Mouse (Mus musculus): ENCODE data around the gene Mgat4b.
A peak's percentile ranks its signal among the peaks of the same experiment; 100 is the strongest.
"Not testable (repeated sequence)": the region's sequence is repeated elsewhere in the genome, so short reads cannot be mapped to it uniquely, and the experiment has no call there.

Gene Mgat4b

DNA sequence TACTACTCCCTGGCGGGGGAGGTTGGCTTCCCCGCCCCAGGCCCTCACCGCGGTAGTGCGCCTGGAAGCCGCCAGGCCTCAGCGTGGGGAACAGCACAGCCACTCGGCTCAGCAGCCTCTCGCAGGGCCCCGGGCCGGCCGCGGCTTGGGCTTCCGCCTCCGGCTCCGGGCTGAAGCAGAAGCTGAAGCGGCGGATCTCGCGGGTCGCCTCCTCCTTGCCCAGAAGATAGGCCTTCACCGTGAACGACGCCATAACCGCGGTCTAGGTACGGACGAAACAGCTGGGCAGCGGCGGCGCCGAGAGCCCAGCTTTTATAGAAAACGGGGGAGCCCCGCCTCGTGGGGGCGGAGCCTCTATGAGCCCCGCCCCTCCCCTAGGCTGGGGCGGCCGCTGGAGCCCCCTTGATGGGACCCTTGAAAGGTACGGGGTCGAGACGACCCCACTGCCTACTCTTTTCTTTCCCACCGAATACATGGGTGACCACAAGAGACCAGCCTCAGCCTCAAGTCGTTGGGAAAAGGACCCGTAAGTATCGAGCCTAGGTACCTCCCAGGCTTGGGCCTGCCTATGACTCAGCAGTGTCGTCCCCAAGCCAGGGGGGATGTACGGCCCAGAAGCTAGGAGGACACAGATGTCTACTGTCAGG is at the start of gene Mgat4b, which contains the start of gene Sqstm1:
TSS of gene Mgat4b (plus strand) at position 386 of the 647 bp plus-strand sequence.
TSS of gene Sqstm1 (minus strand) at position 323 of the 647 bp plus-strand sequence.
- peak; percentile 71 to 78 for DNase-seq (ENCODE audit: low spot score in 2 of 2)

DNA sequence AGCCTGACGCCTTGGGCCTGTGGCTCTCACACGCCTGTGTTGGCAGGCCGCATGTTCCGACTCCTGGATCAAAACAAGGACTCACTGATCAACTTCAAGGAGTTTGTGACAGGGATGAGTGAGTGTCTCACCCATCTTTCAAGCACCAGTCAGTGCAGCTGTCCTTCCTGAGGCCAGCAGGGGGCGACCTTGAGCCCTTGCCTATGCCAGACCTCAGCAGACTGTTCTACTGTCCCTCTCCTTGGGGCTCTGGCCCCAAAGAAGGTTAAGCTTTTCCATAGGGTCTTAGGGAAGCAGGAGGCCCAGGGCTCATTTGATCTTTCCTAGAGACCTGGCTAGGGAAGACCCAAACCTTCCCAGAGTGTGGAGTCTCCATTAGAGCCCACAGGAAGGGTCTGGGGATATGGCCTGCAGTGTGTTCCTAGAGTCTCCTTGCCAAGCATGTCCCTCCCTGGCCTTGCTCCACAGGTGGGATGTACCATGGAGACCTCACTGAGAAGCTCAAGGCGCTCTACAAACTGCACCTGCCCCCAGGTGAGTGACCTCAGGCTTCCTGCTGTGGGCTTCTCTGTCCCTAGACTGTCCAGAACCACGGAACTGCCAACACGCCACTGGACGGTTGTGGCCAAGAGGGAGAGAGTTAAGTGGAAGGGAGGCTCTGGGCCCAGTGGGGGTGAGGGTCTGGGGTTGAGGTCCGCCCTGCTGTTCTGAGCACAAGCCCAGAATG is 48.9 kb upstream of the Mgat4b start:
- peak; percentile 44 to 50 for DNase-seq (ENCODE audit: low spot score in 2 of 2)

DNA sequence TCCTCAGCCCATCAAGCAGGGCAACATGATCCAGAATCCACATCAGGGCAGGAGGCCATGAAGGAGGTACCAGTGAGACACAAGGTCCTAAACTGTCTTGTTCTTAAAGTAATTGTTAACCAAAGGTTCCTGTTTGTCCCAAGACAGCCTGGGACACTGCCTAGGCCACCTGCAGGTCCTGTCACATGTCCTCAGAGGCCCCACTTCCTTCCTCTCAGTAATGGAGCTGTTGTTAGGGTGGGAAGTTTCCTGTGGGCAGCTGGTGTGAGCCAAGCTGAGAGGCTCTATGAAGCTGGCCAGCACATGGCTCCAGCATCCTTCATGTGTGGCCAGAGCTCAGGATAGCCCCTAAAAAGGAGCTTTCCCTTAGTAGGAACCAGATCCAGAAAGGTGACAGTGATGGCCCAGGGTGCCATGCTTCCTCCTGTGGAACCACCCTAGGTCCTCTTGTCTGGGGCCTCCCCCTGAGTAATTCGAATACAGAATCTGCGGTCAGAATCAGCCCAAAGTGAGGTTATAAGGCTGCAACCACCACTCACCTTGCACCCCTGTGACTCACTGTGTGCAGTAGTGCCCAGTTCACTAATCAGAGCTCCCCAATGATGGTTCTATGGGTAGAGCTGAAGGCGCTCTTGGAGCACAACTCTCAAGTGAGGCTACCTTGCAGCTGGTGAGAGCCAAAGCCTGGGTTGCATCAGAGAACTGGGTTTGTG is 48.2 kb upstream of the Mgat4b start:
- DNase-seq (ENCODE audit: low spot score in 2 of 2): no peak

DNA sequence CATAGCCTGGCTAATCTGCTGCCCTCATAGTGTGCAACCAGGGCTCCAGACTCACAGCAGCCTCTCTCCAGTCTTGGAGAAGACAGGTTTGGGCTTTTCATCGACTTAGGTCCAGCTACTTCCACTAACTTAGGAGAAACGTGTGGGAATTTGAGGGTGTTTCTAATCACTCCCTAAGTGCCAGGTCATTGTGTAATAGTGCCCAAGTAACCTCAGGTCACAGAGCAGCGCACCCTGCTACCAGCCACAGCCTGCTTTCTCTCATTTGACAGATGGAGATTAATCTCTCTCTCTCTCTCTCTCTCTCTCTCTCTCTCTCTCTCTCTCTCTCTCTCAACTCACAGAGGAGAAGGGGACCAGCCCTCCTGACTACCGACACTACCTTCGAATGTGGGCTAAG is 42.3 kb upstream of the Mgat4b start:
- DNase-seq (ENCODE audit: low spot score in 2 of 2): no peak

DNA sequence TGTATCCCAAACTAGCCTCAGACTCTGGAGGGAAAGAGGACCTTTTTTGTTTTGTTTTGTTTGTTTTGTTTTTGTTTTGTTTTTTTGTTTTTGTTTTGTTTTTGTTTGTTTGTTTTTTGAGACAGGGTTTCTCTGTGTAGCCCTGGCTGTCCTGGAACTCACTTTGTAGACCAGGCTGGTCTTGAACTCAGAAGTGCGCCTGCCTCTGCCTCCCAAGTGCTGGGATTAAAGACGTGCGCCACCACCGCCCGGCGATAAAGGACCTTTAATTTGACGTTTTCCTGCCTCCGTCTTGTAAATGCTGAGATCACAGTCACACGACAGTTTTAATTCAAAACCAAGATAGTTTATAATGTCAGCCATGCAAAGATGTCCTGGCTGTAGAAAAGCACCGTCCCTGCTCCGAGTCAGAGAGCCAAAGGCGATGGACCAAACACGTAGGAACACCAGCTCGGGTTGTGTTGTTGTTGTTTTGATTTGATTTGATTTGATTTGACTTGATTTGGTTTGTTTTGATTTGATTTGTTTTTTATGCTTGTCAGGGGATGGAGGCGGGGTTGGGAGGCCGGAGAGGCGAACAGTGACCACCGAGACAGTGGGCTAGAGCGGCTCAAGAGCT is 36.5 kb upstream of the Mgat4b start, which contains the start of gene Mrnip:
TSS of gene Mrnip (plus strand) at position 334 of the 619 bp plus-strand sequence.
- DNase-seq (ENCODE audit: low spot score in 2 of 2): not testable (repeated sequence)

DNA sequence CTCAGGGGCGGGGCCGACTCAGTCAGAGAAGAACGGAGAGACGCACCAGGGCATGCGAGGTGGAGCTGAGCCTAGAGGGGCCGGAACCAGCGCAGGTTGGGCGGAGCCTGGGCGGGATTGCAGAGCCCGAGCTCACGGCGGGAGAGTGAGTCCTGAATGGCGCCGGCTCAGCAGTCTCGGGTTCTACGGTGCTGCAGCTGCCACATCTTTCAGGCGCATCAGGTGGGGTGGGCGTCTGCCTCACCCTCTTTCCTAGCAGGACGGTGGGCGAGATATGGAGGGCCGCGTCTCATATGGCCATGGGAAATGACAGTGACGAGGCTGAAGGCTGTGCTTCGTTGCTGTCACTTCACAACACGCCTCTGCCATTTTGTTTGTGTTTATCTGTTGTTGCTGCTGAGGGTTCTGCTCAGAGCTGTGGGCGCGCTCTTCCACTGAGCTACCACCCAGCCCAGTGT is 35.9 kb upstream of the Mgat4b start:
- peak; percentile 98 to 99 for DNase-seq (ENCODE audit: low spot score in 2 of 2)

DNA sequence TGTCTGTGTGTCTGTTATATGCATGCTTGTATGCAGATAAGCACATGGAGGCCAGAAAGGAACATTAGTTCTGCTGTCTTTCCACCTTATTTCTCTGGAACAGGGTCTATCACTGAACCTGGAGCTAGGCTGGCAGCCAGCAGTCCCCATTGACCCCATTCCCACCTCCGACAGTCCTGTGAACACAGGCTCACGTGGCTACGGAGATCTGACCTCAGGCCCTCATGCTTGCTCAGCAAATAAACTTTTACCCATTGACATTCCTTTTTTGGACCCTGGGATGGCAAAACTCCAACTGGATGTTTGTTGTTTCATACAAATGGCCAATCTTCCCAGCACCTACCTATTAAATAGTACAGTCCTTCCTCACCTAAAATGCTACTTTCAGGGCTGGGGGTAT is 34.3 kb upstream of the Mgat4b start:
- DNase-seq (ENCODE audit: low spot score in 2 of 2): no peak

DNA sequence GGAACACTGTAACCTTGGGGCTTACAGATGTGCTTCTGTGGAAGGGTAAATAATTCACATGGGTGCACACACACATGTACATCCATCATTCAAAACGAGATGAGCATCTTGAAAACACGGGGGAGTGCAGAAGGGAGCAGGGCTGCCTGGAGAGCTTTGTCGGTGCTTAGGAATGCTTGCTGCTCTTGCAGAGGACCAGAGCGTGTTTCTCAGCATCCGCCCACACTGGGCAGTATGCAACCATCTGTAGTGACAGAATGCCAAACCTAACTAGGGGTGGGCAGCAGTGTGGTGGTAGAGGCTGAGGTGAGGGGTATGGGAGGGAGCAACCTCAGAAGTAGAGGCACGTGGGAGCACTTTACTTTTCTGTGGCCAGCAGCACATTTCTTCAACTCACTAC is 33.6 kb upstream of the Mgat4b start:
- no peak for DNase-seq (ENCODE audit: low spot score in 2 of 2)

DNA sequence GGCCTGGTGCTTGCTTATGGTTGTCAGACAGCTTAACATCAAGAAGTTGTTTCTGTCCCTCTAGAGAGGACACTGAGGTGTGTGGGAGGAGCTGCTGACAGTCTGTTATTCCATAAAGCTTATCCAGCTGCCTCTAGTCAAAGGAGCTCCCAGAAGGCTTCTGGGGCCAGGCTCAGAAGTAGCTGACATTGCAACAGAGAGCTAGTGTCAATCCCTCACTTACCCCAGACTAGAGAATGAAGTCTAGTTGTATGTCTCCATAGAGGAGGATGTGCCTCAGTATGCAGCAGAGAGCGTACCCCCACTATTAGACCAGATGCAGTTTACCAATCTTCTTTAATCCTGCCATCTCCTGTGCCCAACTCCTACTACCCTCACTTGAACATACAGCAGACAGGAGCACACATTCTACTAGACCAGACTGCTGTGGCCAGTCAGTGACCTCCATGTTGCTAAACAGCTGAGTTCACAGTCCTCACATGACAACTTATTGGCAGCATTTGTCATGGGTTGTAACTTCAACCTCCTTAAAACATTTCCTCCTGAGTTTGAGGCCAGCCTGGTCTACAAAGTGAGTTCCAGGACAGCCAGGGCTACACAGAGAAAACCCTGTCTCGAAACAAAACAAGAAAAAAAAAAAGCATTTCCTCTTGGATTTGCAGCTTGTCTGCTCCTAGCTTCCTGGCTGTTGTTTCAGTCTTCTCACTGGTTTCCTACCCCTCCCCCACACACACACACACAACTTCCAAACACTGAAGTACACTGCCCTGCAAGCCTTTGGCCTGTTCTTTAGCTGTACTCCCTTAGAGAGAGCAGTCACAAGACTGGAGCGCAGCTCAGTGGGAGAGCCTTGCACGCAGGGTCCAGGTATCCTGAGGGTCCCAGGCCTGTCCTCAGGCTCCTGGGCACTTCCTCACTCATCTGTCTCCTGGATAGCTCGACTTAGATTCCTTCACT is 31.9 kb upstream of the Mgat4b start:
- DNase-seq (ENCODE audit: low spot score in 2 of 2): no peak

DNA sequence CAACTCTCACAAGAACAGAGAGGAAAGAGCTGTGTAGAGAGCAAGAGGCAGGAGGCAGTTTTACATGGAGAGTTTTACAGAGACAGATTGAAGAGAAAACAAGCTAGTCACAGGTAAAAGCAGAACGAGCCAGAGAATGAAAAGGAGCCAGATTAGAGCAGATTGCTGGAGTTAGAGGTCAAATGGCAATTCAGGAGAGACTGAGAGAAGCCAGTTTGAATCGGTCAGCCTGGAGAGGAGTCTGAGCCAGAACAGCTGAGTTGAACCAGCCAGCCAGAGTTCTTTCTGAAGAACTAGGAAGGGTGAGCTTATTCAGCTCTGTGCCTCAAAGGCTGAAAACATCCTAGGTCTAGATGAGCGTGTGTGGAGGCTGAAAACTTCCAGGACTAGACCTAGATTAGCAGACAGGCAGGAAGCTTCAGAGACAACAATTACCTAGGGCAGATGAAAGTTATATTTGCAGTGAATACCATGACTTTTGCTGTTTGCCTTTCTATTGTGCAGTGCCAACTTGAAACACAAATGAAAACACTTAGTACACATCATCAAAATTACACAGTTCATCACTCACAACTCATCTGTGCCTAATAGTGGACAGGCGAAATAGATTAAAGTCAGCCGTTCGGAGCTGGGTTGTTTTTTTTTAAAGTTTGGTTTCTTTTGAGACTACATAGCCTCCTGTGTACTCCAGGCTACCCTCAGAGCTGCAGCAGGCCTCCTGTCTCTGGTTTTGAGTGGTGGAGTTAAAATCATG is 30.0 kb upstream of the Mgat4b start:
- no peak for DNase-seq (ENCODE audit: low spot score in 2 of 2)

DNA sequence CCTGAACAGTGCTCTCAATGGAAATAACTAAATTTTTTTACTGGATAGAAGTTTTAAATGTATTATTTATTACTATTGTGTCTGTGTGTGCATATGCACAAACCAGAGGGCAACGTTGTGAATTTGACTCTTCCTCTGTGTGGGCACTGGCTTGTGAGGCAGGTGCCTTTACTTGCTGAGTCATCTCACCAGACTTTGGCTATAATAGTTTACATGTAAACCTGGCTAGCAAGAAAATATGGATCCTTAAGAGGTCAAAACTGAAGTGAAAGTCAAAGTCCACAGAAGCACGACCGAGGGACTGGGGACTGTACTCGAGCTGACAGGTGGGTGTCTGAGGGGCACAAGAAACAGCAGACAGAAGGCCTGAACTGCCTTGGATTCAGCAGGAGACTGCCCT is 28.0 kb upstream of the Mgat4b start:
- DNase-seq (ENCODE audit: low spot score in 2 of 2): no peak

DNA sequence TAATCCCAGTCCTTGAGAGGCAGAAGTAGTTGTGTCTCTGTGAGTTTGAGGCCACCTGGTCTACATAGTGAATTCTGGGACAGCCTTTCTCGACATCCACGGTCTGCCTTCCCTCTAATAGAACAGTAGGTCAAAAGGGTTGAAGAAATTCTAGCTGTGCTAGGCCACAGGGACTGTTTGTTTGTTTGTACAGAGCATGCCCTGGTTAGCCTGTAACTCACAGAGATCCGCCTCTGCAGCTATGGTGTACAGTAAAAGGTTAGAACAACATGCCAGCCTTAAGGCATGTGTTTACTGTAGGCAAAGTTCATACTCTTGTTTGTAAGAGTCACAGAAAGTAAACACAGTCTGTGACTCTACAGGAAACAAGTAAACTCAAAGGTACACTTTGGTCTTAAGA is 25.9 kb upstream of the Mgat4b start:
- no peak for DNase-seq (ENCODE audit: low spot score in 2 of 2)

DNA sequence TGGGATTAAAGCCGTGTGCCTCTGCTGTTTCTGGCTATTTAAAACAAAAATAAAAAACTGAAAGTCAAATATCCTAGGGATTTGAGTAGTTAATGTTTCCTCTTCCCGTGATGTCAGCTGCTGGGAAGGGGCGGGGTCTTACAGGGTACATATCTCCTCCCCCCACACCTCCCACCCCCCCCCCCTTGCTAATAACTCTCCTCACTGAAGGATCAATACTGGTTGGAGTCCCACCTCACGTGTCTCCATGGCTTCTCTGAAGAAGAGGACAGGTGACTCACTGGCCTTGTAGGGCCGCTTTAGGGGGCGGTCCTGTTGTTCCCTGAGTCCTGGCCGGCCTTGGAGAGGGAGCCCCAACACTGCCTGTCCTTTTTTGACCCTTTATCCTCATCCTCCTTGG is 22.0 kb upstream of the Mgat4b start:
- DNase-seq (ENCODE audit: low spot score in 2 of 2): no peak

DNA sequence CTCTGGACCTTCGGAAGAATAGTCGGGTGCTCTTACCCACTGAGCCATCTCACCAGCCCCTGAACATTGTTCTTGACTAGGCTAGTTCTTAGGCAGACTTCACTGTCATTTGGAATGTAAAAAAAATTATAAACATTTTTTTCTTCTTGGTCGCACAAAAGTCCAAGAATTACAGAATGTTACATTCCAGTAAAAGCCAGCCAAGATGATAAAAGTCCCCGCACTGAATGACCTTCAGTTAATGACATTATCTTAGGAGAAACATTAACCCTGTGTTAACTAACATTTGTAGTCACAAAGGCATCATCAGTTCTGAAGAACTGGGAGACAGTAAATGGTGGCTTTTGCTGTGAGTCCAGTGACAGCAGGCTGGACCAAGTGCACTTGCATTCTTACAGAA is 20.3 kb upstream of the Mgat4b start:
- DNase-seq (ENCODE audit: low spot score in 2 of 2): no peak

DNA sequence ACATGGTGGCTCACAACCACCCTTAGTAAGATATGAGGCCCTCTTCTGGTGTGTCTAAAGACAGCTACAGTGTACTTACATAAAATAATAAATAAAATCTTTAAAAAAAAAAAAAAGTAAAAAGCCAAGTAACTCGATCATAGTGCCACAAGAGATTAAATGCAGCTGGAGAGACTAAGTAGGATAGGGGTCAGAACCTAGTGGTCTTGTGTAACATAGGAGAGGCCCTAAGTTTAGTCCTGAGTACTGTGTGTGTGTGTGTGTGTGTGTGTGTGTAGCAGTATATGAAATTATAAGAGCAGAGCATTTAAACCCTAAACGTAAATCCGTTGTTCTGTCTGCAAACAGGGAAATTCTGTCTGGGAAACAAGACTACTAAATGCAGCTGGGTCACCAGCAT is 18.4 kb upstream of the Mgat4b start:
- no peak for DNase-seq (ENCODE audit: low spot score in 2 of 2)

DNA sequence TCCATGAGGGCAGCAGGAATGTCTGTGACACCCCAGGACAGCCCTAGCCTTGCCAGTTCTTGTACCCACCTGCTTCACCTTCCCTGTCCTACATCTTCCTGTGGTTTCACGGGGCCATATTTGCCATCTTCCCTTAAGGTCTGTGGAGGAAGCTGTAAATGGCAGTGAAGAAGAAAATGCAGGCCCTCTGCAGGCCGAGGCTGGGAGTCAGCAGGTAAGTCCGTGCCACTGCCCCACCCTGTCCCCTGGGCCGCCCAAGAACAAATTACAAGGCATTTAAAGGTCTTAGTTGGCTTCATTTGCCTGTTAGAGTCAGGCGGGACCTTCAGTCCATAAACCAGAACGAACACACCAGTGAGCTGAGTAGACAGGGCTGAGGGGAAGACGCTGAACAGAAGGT is 16.6 kb upstream of the Mgat4b start:
- no peak for DNase-seq (ENCODE audit: low spot score in 2 of 2)

DNA sequence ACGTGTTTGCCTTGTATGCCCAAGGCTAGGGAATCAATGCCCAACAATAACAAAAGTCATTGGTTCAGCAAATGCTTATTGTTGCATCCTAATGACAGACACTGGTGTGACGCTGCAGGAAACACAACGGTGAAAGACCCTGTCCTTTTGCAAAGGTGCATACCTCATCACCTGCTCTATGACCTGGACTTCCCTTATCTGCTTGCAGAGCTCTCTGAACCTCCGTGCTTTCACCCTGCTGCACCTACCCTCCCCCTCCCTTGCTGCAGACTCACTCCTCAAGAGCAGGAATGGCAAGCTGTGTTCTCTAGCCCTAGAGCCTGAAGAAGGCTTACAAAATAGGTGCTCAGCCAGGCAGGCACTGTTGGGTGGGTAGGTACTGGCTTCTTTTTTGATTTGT is 15.9 kb upstream of the Mgat4b start:
- DNase-seq (ENCODE audit: low spot score in 2 of 2): no peak

DNA sequence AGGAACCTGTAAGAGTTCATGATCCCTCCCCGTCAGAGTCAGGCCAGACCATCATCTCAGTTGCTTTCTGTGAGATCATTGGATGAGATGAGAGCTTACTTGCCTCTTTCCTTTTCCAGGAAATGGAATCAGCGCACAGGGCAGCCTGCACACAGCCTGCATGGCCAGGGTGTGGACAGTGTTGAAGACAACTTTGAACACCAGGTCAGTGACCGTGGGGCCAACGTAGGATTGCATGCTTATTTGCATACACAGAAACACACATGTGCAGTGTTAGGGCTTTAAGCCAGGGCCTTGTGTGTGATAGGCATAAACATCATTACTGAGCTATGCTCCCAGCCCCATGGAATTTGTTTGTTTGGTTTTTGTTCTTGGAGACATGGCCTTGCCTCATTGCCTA is 13.2 kb upstream of the Mgat4b start:
- DNase-seq (ENCODE audit: low spot score in 2 of 2): no peak

DNA sequence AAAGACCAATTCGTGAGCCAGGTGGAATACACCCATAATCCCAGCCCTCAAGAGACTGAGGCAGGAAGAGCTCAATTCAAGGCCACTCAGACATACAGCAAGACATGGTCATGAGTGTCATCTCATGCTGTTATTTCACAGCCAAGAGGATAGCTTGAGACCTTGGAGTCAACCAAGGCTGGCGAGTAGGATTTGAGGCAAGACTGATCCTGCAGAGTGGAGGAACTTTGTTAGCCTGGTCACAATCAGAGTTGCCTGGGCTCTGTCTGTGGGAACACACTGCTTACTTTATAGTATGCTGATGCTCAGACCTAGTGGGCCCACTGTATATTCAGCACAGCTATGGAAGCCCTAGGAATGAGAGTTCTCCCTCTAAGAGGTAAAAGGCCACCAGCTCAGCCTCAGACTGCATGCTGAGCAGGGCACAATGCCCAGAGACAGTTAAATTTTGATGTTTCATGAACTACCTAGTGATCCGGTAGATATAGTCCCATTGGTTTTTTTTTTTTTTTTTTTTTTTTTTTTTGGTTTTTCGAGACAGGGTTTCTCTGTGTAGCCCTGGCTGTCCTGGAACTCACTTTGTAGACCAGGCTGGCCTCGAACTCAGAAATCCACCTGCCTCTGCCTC is 12.4 kb upstream of the Mgat4b start:
- DNase-seq (ENCODE audit: low spot score in 2 of 2): no peak

DNA sequence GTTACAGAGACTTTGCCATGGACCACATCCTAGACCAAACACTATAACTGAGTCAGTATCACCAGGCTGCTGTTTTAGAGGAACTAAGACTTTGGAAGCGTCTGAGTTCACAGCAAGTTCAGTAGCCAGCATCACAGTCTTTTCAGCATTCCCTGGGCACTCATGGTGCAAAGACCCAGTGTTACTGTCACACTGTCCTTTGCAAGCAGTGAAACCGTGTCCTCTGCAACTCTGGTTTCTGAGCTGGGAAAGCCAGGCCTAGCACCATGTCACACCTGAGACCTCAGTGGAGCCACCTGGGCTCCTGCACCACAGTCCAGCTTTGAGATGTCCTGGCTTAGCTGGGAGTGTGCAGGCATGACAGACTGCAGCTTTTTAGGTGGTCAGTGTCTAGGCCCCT is 11.8 kb upstream of the Mgat4b start:
- DNase-seq (ENCODE audit: low spot score in 2 of 2): no peak

Data from spleen, postnatal 36 days (tissue).